Mouse (Mus musculus) cerebellum, adult 18-20 months (tissue): Measurements from ENCODE around the gene Vmn2r124.
"Not testable (repeated sequence)": the region's sequence is repeated elsewhere in the genome, so short reads cannot be mapped to it uniquely, and the experiment has no call there.

Source experiments
- DNase-seq, 2 experiments: peaks; one replicate each; pipeline ENCODE4 v3.0.0; 2021

The Vmn2r124 gene

GRCm38 (mm10) chr17:18049124-18049523 is at the start of gene Vmn2r124:
Gene Vmn2r124 (plus strand): TSS chr17:18049424.
- DNase-seq: no peak

DNA sequence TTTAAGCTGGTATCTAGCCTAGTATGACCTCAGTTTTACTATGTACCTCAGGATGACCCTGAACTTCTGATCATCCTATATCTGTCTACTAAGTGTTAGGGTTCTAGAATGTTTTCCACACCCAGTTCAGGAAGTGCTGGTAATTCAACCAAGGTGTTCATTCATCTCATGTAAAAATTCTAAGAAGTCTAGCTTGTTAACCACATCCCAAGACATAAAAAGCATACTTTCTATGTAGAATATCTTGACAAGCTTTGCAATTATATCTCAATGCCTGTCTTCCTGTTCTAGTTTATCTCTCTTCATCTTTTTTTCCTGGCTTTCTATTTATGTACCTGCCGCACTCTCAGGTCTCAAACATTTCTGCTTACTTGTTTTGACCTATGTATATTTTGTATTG is 44.5 kb upstream of the Vmn2r124 start:
- no peak for DNase-seq

- DNase-seq: no peak
Measured at GRCm38 (mm10) chr17:18021433-18021832, 27.8 kb upstream of the Vmn2r124 start, which contains the start of gene Fpr-rs4. Gene Fpr-rs4 (plus strand): TSS chr17:18021733.

DNA sequence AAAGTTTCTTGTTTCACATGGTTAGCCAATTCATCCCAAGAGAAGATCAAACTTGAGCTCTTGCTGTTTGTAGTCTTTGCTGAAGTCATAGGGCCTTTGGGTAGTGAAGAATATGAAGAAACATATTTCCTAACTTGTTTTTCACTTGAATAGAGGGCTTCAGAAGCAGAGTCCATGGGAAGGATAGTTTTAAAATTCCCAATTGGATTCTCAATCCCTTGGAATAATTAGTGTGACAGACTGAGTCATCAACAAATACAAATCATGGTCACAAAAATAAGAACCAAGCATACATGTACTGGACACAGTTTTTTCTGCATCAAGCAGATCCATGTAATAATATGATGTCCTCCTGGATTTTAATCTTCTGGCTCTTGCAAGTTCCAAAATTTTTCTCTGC is 35.5 kb downstream of the Vmn2r124 start, which contains the start of gene Vmn2r91:
TSS of gene Vmn2r91 (plus strand) at position 301 of the 400 bp plus-strand sequence.
- DNase-seq: not testable (repeated sequence)

DNA sequence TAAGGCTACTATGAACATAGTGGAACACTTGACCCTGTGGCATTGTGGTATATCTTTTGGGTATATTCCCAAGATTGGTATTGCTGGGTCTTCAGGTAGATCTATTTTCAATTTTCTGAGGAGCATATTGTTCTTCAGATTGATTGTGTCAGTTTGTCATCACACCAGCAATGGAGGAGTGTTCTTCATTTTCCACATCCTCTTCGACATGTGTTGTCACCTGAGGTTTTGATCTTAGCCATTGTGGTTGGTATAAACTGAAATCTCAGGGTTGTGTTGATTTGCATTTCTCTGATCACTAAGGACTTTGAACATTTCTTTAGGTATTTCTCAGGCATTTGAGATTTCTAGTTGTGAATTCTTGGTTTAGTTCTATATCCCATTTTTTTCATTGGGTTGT is 46.4 kb downstream of the Vmn2r124 start:
- not testable (repeated sequence) for DNase-seq

DNA sequence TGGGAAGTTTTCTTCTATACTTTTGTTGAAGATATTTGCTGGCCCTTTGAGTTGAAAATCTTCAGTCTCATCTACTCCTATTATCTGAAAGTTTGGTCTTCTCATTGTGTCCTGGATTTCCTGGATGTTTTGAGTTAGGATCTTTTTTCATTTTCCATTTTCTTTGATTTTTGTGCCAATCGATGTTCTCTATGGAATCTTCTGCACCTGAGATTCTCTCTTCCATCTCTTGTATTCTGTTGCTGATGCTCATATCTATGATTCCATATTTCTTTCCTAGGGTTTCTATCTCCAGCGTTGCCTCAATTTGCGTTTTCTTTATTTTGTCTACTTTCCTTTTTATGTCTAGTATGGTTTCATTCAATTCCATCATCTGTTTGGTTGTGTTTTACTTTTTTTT is 53.0 kb downstream of the Vmn2r124 start:
- DNase-seq: not testable (repeated sequence)
